Mouse (Mus musculus): Measurements from ENCODE around the gene Preb.

Preb gene

DNA sequence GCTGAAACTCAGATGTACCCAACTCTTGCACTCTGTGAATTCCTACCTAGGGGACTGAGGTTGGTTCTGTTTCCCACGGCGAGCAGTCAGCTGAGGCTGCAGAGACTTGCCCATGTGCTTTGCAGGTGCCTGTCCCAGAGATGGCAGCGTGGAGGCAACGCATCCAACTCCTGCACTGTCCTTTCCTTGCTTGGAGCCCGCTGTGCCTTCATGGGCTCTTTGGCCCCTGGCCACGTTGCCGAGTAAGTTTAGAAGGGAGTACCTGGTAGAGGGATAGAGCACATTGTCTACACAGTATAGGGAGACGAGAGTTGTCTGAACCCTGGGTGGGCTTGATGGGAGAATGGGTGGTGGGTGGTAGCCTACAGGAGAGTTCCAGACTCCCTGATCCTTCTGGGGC lies 35.5 kb downstream of the Preb start:
- in situ Hi-C loops (cut with MboI; ENCODE audit: unreplicated experiment in 2 of 2): loop anchor here in 1 of 2 experiments (5.0 kb wide), 1 partner anchor 112 kb away; the partner anchor contains the start of gene Mapre3

DNA sequence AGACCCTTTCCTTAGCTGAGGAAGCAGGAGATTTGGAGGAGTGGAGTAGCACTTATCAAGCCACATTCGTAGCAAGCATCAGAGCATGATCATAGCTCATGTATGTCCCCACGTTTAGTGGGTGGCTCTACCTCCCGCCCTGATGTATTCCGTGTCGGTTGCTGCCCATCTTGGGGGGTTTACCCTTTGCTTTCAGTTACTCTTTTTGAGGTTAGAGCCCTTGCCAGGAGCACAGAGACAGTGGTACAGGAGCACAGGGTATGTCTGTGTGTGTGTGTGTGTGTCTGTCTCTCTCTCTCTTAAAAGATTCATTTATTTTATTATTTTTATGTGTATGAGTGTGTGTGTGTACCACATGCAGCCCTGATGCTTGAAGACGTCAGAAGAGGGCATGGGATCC lies 37.0 kb downstream of the Preb start:
- in situ Hi-C loops (cut with MboI; ENCODE audit: unreplicated experiment in 2 of 2): loop anchor here in 1 of 2 experiments (5.0 kb wide), 1 partner anchor 111 kb away; the partner anchor contains the start of gene Mapre3

DNA sequence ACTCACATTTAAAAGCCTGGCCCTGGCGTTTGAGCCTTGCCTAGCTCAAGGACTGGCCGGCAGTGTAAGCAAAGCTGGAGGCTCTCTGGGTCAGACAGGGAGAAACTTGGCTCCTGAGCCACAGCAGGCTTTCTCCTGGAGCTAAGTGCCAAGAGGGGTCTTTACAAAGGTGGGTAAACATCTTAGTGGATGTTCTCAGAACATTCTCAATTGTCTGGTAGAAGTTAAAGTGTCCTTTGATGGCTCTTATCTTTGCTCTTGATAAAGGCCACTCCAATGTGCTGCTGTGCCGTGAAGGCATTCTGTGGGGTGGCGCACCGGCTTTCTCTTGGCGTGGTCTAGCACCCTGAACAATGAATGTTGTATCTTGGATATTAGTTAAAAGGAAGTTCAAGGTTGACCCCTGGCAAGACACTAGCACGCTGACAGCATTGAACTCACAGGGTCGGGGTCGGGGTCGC lies 37.5 kb downstream of the Preb start:
- in situ Hi-C loops (cut with MboI; ENCODE audit: unreplicated experiment in 2 of 2): loop anchor here in 1 of 2 experiments (5.0 kb wide), 1 partner anchor 110 kb away; the partner anchor contains the start of gene Mapre3

DNA sequence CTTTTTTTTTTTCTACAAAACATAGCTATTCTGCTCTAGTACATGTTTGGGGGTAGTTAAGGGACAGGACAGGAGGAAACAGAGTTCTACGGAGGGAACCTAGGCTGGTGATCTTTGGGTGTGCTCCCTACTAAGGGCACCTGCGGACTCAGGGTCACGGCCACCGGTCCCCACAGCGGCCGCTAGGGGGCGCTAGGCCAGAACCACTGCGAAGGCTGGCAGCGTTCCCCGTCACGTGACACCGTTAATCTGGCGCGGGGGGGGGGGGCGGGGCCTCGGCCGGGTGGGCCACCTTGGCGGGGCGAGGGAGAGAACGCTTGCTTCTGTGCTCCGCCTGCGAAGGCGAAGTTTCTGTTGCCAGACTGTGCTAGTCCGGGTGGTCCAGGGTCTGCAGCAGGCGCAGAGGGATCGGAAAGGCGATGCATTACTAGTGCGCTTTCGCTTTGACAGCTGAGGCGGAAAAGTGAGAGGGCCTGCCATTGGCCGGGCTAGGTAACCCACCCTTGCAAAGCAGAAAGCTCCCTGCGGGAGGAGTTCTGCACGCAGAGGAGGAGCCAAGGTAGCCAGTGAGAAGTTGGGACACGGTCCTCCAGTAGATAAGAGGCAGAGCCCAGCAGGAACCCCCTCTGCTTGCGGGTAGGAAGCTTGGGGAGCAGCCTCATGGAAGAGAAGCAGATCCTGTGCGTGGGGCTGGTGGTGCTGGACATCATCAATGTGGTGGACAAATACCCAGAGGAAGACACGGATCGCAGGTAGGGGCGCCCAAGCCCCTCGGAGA lies 38.7 kb downstream of the Preb start, which contains the start of gene Khk:
Gene Khk (plus strand): TSS at position 176 of the 778 bp plus-strand sequence.
- in situ Hi-C loops (cut with MboI; ENCODE audit: unreplicated experiment in 2 of 2): loop anchor here in 1 of 2 experiments (5.0 kb wide), 1 partner anchor 109 kb away; the partner anchor contains the start of gene Mapre3

DNA sequence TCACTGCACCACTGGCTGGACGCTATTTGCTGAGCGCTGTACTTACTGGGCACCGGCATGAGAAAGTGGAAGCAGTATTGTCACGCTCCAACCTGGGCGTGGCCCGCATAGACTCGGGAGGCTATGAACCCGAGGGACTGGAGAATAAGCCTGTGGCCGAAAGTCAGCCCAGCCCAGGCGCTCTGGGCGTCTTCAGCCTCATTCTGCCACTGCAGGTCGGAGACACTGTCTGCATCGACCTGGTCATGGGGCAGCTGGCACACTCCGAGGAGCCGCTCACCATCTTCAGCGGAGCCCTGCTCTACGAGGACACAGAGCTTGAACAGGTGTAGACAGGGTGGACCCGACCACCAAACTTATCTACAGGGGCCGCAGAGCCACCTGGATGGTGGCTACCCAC lies 39.5 kb downstream of the Preb start:
- in situ Hi-C loops (cut with MboI; ENCODE audit: unreplicated experiment in 2 of 2): loop anchor here in 1 of 2 experiments (5.0 kb wide), 1 partner anchor 108 kb away; the partner anchor contains the start of gene Mapre3

DNA sequence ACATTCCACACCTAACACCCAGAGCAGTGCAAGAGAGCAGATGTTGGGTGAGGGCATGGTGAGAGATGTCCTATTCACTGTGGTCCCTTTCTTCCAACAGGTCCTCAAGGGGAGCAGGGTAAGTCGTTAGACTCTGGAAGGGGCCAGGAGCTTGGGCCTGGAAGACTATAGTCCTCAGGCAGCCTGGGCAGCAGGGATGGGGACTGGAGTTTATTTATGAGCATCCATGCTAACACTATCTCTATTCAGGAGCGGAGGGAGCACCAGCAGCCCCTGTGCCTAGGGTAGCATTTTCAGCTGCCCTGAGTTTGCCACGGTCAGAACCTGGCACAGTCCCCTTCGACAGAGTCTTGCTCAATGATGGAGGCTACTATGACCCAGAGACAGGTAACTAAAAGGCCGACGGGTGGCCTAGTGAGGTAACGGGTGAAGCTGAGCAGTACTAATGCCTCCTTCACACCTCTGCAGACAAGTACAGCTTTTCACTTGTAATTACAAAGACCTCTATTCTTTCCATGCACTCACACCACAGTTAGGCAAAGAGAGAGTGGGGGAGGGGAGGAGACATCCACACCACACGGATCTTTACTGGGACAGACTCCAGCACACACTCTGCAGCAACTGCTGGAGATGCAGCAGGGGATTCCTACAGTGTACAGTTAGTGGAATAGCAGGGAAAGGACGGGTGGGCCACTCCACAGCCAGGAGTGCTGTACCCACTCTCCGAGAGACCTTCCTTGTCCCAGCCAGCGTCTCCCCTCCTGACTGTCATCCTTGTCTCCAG lies 40.1 kb downstream of the Preb start:
- in situ Hi-C loops (cut with MboI; ENCODE audit: unreplicated experiment in 2 of 2): loop anchor here (5.0 to 10.0 kb wide), 3 partner anchors 108 to 235 kb away; partner anchors contain the start of gene Mapre3 (in 1 of the 2)

DNA sequence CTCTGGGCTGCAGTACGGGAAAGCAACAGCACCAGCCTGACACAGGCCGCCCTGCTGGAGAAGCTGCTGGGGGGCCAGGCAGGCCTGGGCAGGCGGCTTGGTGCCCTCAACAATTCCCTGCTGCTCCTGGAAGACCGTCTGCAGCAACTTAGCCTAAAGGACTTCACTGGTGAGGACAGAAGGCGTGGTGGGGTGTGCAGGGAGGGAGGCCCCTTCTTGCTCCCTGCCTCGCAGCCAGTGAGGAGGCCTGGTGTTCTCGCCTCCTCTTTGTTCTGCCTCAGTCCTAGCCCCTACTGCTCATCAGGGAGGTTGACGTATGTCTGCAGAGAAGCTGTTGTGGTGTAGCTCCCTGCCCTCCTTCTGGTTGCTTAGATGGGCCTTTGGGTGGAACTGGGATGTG lies 41.5 kb downstream of the Preb start:
- in situ Hi-C loops (cut with MboI; ENCODE audit: unreplicated experiment in 2 of 2): loop anchor here (10.0 kb wide), 2 partner anchors 214 to 234 kb away; no protein-coding TSS in a partner anchor

DNA sequence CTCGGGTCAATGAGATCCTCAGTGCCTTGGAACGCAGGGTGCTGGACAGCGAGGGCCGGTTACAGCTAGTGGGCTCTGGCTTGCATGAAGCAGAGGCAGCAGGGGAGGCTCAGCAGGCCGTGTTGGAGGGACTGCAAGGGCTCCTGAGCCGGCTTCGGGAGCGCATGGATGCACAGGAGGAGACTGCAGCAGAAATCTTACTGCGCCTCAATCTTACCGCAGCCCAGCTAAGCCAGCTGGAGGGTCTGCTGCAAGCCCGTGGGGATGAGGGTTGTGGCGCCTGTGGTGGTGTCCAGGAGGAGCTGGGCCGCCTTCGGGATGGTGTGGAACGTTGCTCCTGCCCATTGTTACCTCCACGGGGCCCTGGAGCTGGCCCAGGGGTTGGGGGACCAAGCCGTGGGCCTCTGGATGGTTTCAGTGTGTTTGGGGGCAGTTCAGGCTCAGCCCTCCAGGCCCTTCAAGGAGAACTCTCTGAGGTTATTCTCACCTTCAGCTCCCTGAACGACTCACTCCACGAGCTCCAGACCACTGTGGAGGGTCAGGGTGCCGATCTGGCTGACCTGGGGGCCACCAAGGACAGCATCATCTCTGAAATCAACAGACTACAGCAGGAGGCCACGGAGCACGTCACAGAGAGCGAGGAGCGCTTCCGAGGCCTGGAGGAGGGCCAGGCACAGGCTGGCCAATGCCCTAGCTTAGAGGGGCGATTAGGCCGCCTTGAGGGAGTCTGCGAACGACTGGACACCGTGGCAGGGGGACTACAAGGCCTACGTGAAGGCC lies 42.1 kb downstream of the Preb start:
- in situ Hi-C loops (cut with MboI; ENCODE audit: unreplicated experiment in 2 of 2): loop anchor here (10.0 kb wide), 2 partner anchors 213 to 233 kb away; no protein-coding TSS in a partner anchor

DNA sequence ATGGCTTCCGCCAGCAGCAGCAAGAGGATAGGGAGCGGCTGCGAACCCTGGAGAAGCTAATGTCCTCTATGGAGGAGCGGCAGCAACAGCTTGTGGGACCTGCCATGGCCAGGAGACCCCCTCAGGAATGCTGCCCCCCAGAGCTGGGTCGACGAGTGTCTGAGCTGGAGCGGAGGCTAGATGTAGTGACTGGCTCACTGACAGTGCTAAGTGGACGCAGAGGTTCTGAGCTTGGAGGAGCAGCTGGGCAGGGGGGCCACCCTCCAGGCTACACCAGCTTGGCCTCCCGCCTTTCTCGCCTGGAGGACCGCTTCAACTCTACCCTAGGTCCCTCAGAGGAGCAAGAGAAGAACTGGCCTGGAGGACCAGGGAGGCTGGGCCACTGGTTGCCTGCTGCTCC lies 42.8 kb downstream of the Preb start:
- in situ Hi-C loops (cut with MboI; ENCODE audit: unreplicated experiment in 2 of 2): loop anchor here (10.0 kb wide), 2 partner anchors 213 to 233 kb away; no protein-coding TSS in a partner anchor

DNA sequence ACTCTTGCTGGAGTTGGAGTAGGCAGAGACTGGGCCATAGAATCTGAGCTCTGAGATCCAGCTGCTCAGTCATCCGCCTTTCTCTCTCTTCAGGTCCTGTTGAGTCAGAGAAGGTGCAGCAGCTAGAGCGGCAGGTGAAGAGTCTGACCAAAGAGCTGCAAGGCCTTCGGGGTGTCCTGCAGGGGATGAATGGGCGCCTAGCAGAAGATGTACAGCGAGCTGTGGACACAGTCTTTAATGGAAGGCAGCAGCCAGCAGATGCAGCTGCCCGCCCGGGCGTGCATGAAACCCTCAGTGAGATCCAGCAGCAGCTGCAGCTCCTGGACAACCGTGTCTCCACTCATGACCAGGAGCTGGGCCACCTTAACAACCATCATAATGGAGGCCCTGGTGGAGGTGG lies 43.3 kb downstream of the Preb start:
- in situ Hi-C loops (cut with MboI; ENCODE audit: unreplicated experiment in 2 of 2): loop anchor here (10.0 kb wide), 2 partner anchors 212 to 232 kb away; no protein-coding TSS in a partner anchor

DNA sequence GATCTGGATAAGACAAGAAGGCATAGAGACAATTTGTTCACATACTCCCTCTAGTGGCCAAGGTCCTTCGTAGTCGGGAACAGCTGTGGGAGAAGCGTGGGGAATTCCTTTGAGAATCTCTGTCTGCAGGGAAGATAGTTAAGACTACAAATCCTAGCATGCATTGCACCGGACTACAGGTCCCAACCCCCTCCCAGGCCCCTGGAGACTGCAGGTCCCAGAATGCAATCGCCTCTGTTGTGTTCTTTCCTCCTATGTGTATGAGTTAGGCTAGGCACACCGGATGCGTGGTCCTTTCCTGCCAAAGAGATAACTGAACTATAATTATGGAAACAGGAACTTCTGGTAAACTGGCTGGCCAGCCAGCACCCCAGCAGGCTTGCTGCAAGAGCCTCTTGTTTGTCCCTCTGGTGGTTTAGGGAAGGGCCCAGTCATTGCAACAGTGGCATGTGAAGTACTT lies 44.2 kb downstream of the Preb start:
- in situ Hi-C loops (cut with MboI; ENCODE audit: unreplicated experiment in 2 of 2): loop anchor here (10.0 kb wide), 2 partner anchors 211 to 231 kb away; no protein-coding TSS in a partner anchor

DNA sequence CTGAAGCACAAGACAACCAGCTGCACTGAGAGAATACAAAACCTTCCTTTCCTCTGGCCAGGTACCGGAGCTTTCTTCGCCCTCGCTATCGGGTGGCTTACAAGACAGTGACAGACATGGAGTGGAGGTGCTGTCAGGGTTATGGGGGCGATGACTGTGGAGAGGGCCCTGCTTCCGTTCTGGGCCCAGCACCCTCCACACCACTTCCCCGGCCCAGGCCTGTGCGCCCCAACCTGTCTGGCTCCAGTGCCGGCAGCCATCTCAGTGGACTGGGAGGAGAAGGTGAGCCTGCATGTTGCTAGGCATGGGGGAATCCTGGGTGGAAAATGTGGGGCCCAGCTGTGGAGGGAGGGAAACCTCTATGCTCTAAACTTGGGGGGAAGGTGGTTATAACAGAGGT lies 44.7 kb downstream of the Preb start:
- in situ Hi-C loops (cut with MboI; ENCODE audit: unreplicated experiment in 2 of 2): loop anchor here (10.0 kb wide), 2 partner anchors 211 to 231 kb away; no protein-coding TSS in a partner anchor

DNA sequence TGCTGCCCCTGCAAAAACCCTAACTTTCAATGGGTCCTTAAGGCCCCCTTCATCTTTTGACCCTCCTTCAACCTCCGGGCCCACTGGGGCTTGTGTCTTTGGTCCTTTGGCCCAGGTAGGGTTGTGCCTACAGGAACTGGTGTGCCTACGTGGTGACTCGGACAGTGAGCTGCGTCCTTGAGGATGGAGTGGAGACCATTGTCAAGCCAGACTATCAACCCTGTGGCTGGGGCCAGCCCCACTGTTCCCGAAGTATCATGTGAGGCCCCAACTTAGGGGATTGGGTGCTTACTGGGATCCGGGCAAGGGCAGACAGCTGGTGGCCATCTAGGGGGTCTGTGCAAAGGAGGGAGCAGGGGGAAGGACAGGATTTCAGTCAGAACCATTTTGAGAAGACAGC lies 45.3 kb downstream of the Preb start:
- in situ Hi-C loops (cut with MboI; ENCODE audit: unreplicated experiment in 2 of 2): loop anchor here (10.0 kb wide), 2 partner anchors 210 to 230 kb away; no protein-coding TSS in a partner anchor

DNA sequence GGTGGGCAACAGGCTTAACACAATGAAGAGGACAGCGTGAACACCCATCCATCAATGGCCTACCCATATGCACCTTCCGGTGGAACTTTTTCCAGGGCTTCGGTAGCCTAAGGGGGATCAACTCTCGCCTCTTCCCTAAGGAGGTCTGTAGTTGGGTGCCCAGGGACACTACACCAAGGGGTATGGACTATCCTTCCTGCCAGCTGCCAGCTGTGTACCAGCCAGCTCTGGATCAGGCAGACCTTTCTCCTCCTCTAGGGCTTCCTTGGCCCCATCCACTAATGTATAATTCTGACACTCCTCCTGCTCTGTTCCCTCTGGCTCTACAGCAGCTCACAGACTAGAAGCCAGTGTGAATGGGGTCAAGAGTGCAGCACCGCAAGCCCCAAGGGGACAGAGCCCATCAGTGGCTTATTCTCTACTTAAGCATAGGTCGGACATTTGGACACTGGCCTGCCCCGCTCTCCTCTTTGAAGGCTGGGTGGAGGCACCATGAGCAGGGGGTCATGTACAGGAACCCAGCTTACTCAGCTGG lies 46.0 kb downstream of the Preb start:
- in situ Hi-C loops (cut with MboI; ENCODE audit: unreplicated experiment in 2 of 2): loop anchor here (10.0 kb wide), 2 partner anchors 209 to 229 kb away; no protein-coding TSS in a partner anchor

DNA sequence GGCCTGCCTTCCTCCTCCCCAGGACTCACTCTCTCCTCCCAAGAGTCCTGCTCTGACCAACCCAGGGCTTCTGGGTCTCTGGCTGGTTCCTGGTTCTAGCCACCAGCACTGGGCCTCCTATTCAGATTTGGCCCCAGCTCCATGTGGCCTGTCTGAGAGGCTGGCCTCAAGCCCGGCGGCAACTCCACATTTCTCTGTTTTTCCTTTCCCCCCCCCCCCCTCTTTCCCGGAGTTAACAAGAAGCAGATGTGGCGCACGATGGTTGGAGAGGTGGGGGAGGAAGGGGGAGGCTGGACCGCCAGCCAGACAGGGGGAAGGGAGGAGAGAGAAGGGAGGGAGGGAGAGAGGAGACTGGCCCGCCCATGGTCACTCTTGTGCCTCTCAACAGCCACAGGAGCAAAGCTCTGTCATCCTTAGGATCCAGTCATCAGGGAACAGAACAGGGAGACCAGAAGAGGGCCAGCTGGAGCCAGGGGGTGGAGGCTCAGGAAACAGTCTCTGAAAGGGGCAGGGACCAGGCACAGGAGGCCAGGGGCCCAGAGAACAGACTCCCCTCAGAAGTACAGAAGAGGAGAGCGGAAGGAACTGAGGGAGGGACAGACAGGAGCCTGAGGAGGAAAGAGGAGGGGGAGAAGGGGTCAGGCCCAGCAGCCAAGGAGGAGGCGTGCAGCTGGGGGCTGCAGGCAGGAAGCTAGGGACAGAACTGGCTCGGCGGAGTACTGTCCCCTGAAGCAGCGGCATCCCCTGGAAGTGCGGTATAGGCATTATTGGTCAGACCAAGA lies 46.9 kb downstream of the Preb start, which contains the start of gene Emilin1:
Gene Emilin1 (plus strand): TSS at position 343 of the 782 bp plus-strand sequence.
- in situ Hi-C loops (cut with MboI; ENCODE audit: unreplicated experiment in 2 of 2): loop anchor here (10.0 kb wide), 2 partner anchors 208 to 228 kb away; no protein-coding TSS in a partner anchor

DNA sequence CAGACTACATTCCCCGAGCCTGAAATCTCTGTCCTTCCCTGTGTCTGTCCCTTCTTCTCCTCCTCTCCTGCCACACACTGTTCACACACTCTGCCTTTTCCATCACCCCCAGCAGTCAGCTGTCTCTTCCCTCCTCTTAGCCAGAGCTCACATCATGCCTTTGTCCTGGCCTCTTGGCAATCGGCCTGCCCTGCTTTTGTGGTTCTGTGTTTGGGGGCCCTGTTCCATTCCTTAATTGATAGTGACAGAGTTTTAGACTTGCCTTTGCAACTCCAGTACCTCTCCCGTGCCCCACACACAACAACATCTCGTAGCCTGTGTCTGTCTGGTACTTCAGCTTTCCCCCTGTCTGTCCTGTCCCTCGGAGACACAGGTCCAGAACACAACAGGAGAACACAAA lies 48.0 kb downstream of the Preb start:
- in situ Hi-C loops (cut with MboI; ENCODE audit: unreplicated experiment in 2 of 2): loop anchor here (10.0 kb wide), 2 partner anchors 207 to 227 kb away; no protein-coding TSS in a partner anchor

DNA sequence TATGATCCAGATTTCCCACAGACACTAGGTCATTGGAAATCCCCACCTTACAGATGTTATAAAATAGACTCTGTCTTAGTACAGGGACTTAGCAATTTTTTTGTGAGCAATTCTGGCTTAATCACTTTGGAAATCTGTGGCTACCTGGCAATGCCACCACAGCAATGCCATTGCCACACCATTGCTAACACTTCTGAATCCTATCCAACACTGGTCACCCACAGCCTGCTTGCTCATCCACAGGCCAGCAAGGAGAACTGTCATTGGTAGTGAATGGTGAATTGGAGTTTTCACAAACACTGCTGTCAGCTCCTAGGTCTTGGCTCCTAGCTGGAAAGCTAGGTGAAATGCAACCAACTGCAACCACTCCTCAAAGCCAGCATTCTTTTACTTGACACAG lies 49.7 kb downstream of the Preb start:
- in situ Hi-C loops (cut with MboI; ENCODE audit: unreplicated experiment in 2 of 2): loop anchor here (10.0 kb wide), 2 partner anchors 206 to 226 kb away; no protein-coding TSS in a partner anchor

DNA sequence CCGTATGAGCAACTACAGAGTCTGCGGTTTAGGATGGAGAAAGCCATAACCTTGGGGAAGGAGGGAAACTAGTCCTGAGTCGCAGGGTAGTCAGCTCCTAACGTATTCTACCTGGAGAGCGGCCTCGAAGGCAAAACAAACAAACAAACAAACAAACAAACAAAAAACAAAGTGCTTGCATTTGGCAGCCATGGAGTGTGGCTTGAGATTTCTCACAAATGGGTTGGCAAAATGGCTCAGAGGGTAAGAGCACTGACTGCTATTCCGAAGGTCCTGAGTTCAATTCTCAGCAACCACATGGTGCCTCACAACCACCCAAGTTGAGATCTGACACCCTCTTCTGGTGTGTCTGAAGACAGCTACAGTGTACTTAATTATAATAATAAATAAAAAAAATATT lies 50.3 kb downstream of the Preb start:
- in situ Hi-C loops (cut with MboI; ENCODE audit: unreplicated experiment in 2 of 2): loop anchor here (10.0 kb wide), 2 partner anchors 205 to 225 kb away; no protein-coding TSS in a partner anchor
